Mouse (Mus musculus) testis, adult 2 months (tissue): ENCODE results near the gene Nr2f2. TPM values are rescaled to one million over a fixed set of nuclear protein-coding genes. Genes with fewer than 3 reads are reported as not detected.

Source experiments
- H3K27ac ChIP-seq: fragments of 200-500 bp; 2 replicates; pipeline ENCODE4 v1.5.1; 2012; ENCODE audit warnings: low read depth, low read length; ENCODE audit not compliant: control insufficient read depth, insufficient read depth
- H3K27me3 ChIP-seq: fragments of 200-500 bp; 2 replicates; pipeline ENCODE4 v1.6.1; 2012; ENCODE audit warnings: mild to moderate bottlenecking, low read length, moderate library complexity; ENCODE audit not compliant: control insufficient read depth, insufficient read depth
- H3K36me3 ChIP-seq: fragments of 200-500 bp; 2 replicates; pipeline ENCODE4 v1.6.1; 2012; ENCODE audit warnings: mild to moderate bottlenecking, low read length; ENCODE audit not compliant: control insufficient read depth, insufficient read depth
- H3K4me1 ChIP-seq: fragments of 200-500 bp; 2 replicates; pipeline ENCODE4 v1.6.1; 2012; ENCODE audit warnings: low read length; ENCODE audit not compliant: control insufficient read depth, insufficient read depth
- H3K4me3 ChIP-seq: fragments of 200-500 bp; 2 replicates; pipeline ENCODE4 v1.5.1; 2012; ENCODE audit warnings: low read depth, mild to moderate bottlenecking, low read length, moderate library complexity, mixed read lengths; ENCODE audit not compliant: control insufficient read depth
- CTCF ChIP-seq: fragments of 200-500 bp; IDR thresholded peaks from 2 replicates; pipeline ENCODE4 v1.5.1; 2012; ENCODE audit warnings: low read depth, mild to moderate bottlenecking, inconsistent platforms, low read length, moderate library complexity; ENCODE audit not compliant: control insufficient read depth, insufficient read depth, insufficient replicate concordance
- POLR2A ChIP-seq: fragments of 200-500 bp; IDR thresholded peaks from 2 replicates; pipeline ENCODE4 v1.6.1; 2012; ENCODE audit warnings: low read depth, mild to moderate bottlenecking, inconsistent platforms, low read length, moderate library complexity; ENCODE audit not compliant: control insufficient read depth
- polyA plus RNA-seq: library from polyadenylated mRNA; depleted of rRNA; stranded (reverse); fragments of >200 nt; gene quantifications from 2 replicates; pipeline ENCODE4 v1.2.3, GENCODE M21; 2012

Nr2f2 gene
- polyA plus RNA-seq, 1 experiment, result 11.3 TPM

- H3K4me3 ChIP-seq, result no peak overlapping the region
- TF ChIP-seq CTCF, result no peak
- no peak for TF ChIP-seq POLR2A
- H3K27ac ChIP-seq, result no peak overlapping the region
- H3K27me3 ChIP-seq, result no peaks in the 10 kb centered on the region; the same call in 1 of the 2 replicates
- H3K4me1 ChIP-seq, result peaks cover 3% of the 10 kb centered on the region
- no peaks in the 10 kb centered on the region for H3K36me3 ChIP-seq
Observed at GRCm38 (mm10) chr7:70339998-70340630, 26.4 kb downstream of the Nr2f2 start.

GRCm38 (mm10) chr7:70338265-70338640 is 28.3 kb downstream of the Nr2f2 start:
- no peak for TF ChIP-seq CTCF
- TF ChIP-seq POLR2A, result no peak
- H3K27ac ChIP-seq, result peak overlapping the region; percentile 76; the same call in 1 of the 2 replicates
- H3K4me3 ChIP-seq, result no peak overlapping the region
- no peaks in the 10 kb centered on the region for H3K36me3 ChIP-seq
- H3K4me1 ChIP-seq, result peaks cover 8% of the 10 kb centered on the region
- H3K27me3 ChIP-seq, result no peaks in the 10 kb centered on the region; the same call in 1 of the 2 replicates

DNA sequence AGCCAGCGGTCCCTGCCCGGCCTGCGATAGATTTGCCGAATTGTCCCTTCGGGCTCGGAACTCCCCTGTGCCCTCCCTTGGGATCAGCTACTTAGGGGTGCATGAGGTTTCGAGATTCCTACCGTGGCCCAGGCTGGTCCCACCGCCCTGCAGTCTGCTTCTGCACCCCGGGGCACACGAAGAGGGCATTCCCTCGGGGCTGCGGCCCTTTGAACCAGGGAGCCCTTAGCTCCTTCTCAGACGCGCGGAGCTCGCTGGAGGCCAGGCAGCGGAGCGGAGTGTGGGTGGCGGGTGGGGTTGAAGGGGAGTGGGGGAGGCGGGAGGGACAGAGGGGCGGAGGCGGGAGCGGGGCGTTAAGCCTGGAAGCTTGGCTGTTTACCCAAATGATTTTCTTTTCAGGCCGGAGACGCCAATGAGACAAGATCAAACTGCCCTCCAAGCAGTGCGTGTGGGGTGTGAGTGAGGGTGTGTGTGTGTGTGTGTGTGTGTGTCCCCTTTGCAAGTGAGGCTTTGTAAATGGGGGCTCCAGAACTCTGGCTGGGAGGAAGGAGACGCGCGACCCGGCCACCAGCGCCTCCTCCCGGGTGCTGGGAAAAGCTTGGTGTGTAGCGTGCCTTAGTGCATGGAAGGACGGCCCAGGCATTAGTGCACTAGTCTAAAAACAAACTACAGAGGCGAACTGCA is 28.8 kb downstream of the Nr2f2 start:
- H3K27ac ChIP-seq, result peak overlapping the region; percentile 76
- H3K4me3 ChIP-seq, result peak overlapping the region; percentile 75
- no peaks in the 10 kb centered on the region; the same call in 1 of the 2 replicates for H3K27me3 ChIP-seq
- peaks cover 8% of the 10 kb centered on the region for H3K4me1 ChIP-seq
- no peak for TF ChIP-seq CTCF
- TF ChIP-seq POLR2A, result no peak
- no peaks in the 10 kb centered on the region for H3K36me3 ChIP-seq

- peak overlapping the region; percentile 51; the same call in 1 of the 2 replicates for H3K27ac ChIP-seq
- H3K27me3 ChIP-seq, result peaks cover 2% of the 10 kb centered on the region; the same call in 1 of the 2 replicates
- peaks cover 14% of the 10 kb centered on the region for H3K4me1 ChIP-seq
- no peak overlapping the region for H3K4me3 ChIP-seq
- TF ChIP-seq POLR2A, result no peak
- TF ChIP-seq CTCF, result no peak
- no peaks in the 10 kb centered on the region for H3K36me3 ChIP-seq
Observed at GRCm38 (mm10) chr7:70336571-70337240, 29.8 kb downstream of the Nr2f2 start.

DNA sequence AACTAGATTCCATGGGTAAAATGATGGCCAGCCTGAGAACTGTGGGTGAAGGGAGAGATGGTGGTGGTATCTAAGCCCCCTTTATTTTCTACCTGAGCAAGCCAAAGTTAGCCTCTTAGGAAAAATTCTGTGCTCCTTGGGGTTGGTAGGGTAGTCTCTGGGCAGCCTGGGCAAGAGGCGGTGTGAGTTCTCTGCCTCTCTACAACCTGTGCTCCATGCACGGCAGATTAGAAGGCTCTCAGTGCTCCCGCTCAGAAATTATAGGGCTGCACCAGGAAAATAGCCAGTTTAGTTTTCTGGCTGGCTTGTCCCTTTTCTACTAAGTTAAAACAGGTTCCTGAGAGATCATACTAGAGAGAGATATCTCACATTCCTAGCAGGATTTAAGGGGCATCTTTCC is 30.4 kb downstream of the Nr2f2 start:
- Histone ChIP-seq H3K27ac (peak overlapping the region; percentile 51; the same call in 1 of the 2 replicates), H3K4me1 (peaks cover 16% of the 10 kb centered on the region), H3K4me3 (no peak overlapping the region), H3K27me3 (peaks cover 2% of the 10 kb centered on the region; the same call in 1 of the 2 replicates), H3K36me3 (no peaks in the 10 kb centered on the region)
- TF ChIP-seq POLR2A (no peak), CTCF (no peak)

GRCm38 (mm10) chr7:70335411-70335810 is 31.1 kb downstream of the Nr2f2 start:
- Histone ChIP-seq H3K27ac (peak overlapping the region; percentile 56; the same call in 1 of the 2 replicates), H3K4me3 (no peak overlapping the region), H3K4me1 (peaks cover 19% of the 10 kb centered on the region), H3K36me3 (no peaks in the 10 kb centered on the region), H3K27me3 (peaks cover 2% of the 10 kb centered on the region; the same call in 1 of the 2 replicates)
- no peak for TF ChIP-seq POLR2A
- no peak for TF ChIP-seq CTCF

DNA sequence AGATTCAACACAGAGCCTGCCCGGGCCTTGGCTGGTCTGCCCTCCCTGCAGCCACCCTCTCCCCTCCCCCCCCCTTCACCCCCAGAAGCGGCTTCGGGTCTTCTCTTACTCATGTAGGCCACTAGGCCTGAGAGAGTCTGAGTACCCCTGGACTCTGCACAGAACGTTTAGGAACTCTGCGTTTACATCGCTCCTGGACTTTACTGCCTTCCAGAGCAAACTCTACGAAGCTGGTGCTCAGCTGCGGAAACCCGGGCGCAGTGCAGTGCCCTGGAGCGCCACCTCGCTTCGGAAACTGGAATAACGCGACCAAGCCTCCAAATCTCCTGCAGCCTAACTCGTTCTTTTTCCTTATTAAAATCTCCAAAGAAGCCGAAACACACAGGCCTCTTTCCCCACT is 31.7 kb downstream of the Nr2f2 start:
- Histone ChIP-seq H3K4me3 (peak overlapping the region; percentile 45; the same call in 1 of the 2 replicates), H3K36me3 (no peaks in the 10 kb centered on the region), H3K27me3 (peaks cover 2% of the 10 kb centered on the region; the same call in 1 of the 2 replicates), H3K27ac (0 out of 2 replicates have a peak overlapping the region, but pooled peaks have one; percentile 56), H3K4me1 (peaks cover 19% of the 10 kb centered on the region)
- TF ChIP-seq CTCF (peak; percentile 89), POLR2A (no peak)
